ENCODE assay signal across 23 mouse cellular contexts in genomic region chr11:6346966-6347365, GRCm38 (mm10). TPM values are rescaled to one million over a fixed set of nuclear protein-coding genes. Genes with fewer than 3 reads are reported as not detected.
DNase-seq lines count a peak whose midpoint lies in the region; ATAC-seq and TF ChIP-seq lines count a peak whose summit lies in the region.
"Had no signal": no experiment of that assay in that cellular context is flagged by ENCODE, and none has a peak within 500 bp of the region (broad histone marks: within the 10 kb centered on the region; RNA-seq: fewer than 3 reads in every experiment).

No protein-coding gene starts in this region.

- 80% methylated on average over 7 of the region's 7 CpGs for WGBS in embryonic facial prominence, embryonic 14.5 days
- 87% methylated on average over 7 of the region's 7 CpGs for WGBS in embryonic facial prominence, embryonic 10.5 days
- WGBS in limb, embryonic 14.5 days: 86% methylated on average over 7 of the region's 7 CpGs
- WGBS in limb, embryonic 10.5 days: 92% methylated on average over 7 of the region's 7 CpGs

- no peak overlapping the region for H3K4me2 ChIP-seq in embryonic facial prominence, embryonic 14.5 days (ENCODE audit: low read depth, low read length)
- H3K4me2 ChIP-seq in limb, embryonic 14.5 days (replicated peaks; ENCODE audit: low read depth, low read length, severe bottlenecking): no peak overlapping the region
- H3K4me2 ChIP-seq: embryonic facial prominence, embryonic 12.5 days; forebrain, embryonic 12.5 days; forebrain, embryonic 15.5 days; heart, embryonic 11.5 days; hindbrain, embryonic 14.5 days had no signal

- H3K4me1 ChIP-seq in embryonic facial prominence, embryonic 14.5 days (ENCODE audit: control insufficient read depth, insufficient read depth, low read length): no peaks in the 10 kb centered on the region
- H3K4me1 ChIP-seq in embryonic facial prominence, embryonic 10.5 days: no peaks in the 10 kb centered on the region; the same call in 1 of the 2 replicates
- H3K4me1 ChIP-seq in limb, embryonic 14.5 days (ENCODE audit: control insufficient read depth, insufficient read depth, low read length): no peaks in the 10 kb centered on the region
- no peaks in the 10 kb centered on the region for H3K4me1 ChIP-seq in limb, embryonic 10.5 days
- H3K4me1 ChIP-seq: embryonic facial prominence, embryonic 12.5 days; forebrain, embryonic 12.5 days; forebrain, embryonic 15.5 days had no signal

- no peak overlapping the region for H3K9ac ChIP-seq in embryonic facial prominence, embryonic 14.5 days (ENCODE audit: low read depth, low read length)
- no peak overlapping the region for H3K9ac ChIP-seq in limb, embryonic 14.5 days (ENCODE audit: low read depth, low read length, severe bottlenecking)
- H3K9ac ChIP-seq: embryonic facial prominence, embryonic 12.5 days; forebrain, embryonic 12.5 days; forebrain, embryonic 15.5 days; hindbrain, embryonic 14.5 days had no signal

- H3K27ac ChIP-seq in embryonic facial prominence, embryonic 14.5 days (replicated peaks; ENCODE audit: low read depth, low read length): no peak overlapping the region
- H3K27ac ChIP-seq in embryonic facial prominence, embryonic 10.5 days (replicated peaks): no peak overlapping the region
- H3K27ac ChIP-seq in limb, embryonic 14.5 days (replicated peaks; ENCODE audit: low read depth, low read length): no peak overlapping the region
- no peak overlapping the region for H3K27ac ChIP-seq in limb, embryonic 10.5 days
- H3K27ac ChIP-seq: embryonic facial prominence, embryonic 12.5 days; forebrain, embryonic 12.5 days; forebrain, embryonic 15.5 days; heart, adult 2 months; hindbrain, embryonic 14.5 days; hindbrain, postnatal 0 days had no signal

- H3K9me3 ChIP-seq in embryonic facial prominence, embryonic 14.5 days (ENCODE audit: control insufficient read depth, low read length): no peaks in the 10 kb centered on the region
- no peaks in the 10 kb centered on the region for H3K9me3 ChIP-seq in embryonic facial prominence, embryonic 10.5 days
- H3K9me3 ChIP-seq in limb, embryonic 14.5 days (ENCODE audit: control insufficient read depth, low read length): no peaks in the 10 kb centered on the region
- no peaks in the 10 kb centered on the region for H3K9me3 ChIP-seq in limb, embryonic 10.5 days (replicated peaks)
- H3K9me3 ChIP-seq: embryonic facial prominence, embryonic 12.5 days; forebrain, embryonic 12.5 days; forebrain, embryonic 15.5 days had no signal

- TF ChIP-seq POLR2A in limb, embryonic 14.5 days (IDR thresholded peaks at IDR 0.05; ENCODE audit: borderline replicate concordance, extremely low read depth, insufficient read depth, insufficient read length): no peak

- H3K27me3 ChIP-seq in embryonic facial prominence, embryonic 14.5 days (replicated peaks; ENCODE audit: control insufficient read depth, insufficient read depth, low read length): no peaks in the 10 kb centered on the region
- no peaks in the 10 kb centered on the region for H3K27me3 ChIP-seq in embryonic facial prominence, embryonic 10.5 days (replicated peaks; ENCODE audit: low read depth, poor library complexity, severe bottlenecking)
- H3K27me3 ChIP-seq in limb, embryonic 14.5 days (ENCODE audit: control insufficient read depth, insufficient read depth, low read length): no peaks in the 10 kb centered on the region
- no peaks in the 10 kb centered on the region for H3K27me3 ChIP-seq in limb, embryonic 10.5 days (ENCODE audit: low read depth, poor library complexity, severe bottlenecking)
- H3K27me3 ChIP-seq: embryonic facial prominence, embryonic 12.5 days; forebrain, embryonic 12.5 days; forebrain, embryonic 15.5 days had no signal

- no peak overlapping the region for H3K4me3 ChIP-seq in embryonic facial prominence, embryonic 14.5 days (ENCODE audit: low read depth, low read length)
- no peak overlapping the region for H3K4me3 ChIP-seq in embryonic facial prominence, embryonic 10.5 days
- no peak overlapping the region for H3K4me3 ChIP-seq in limb, embryonic 14.5 days (replicated peaks; ENCODE audit: low read length)
- H3K4me3 ChIP-seq in limb, embryonic 10.5 days: no peak overlapping the region
- H3K4me3 ChIP-seq: embryonic facial prominence, embryonic 12.5 days; erythroblast, embryonic 14.5 days; forebrain, embryonic 12.5 days; forebrain, embryonic 15.5 days; heart, adult 2 months had no signal

- peak; percentile 64 for DNase-seq in embryonic facial prominence, embryonic 14.5 days (ENCODE audit: low spot score)
- DNase-seq in embryonic facial prominence, embryonic 10.5 days (ENCODE audit: low spot score): no peak
- peak; percentile 11 for DNase-seq in limb, embryonic 14.5 days (ENCODE audit: low spot score)
- DNase-seq in limb, embryonic 10.5 days (ENCODE audit: low spot score): no peak
- DNase-seq in urinary bladder, postnatal 14 days (ENCODE audit: low spot score): peak; percentile 60
- DNase-seq in urinary bladder, postnatal 10 days (ENCODE audit: low spot score): no peak
- DNase-seq in kidney, postnatal 10 days: no peak
- DNase-seq: adrenal gland, adult 8-10 months; adrenal gland, postnatal 25 days; cerebellum, adult 11-12 months; cerebellum, adult 9-10 months; cerebellum, postnatal 14 days; gastrocnemius, postnatal 25 days; heart, adult 2 months; heart, postnatal 4 days had no signal

- peak; percentile 65; the same call in 1 of the 2 replicates for ATAC-seq in embryonic facial prominence, embryonic 14.5 days (ENCODE audit: low read depth)
- no peak for ATAC-seq in limb, embryonic 14.5 days (ENCODE audit: low FRiP score, low read depth)
- ATAC-seq: activated CD4-positive, CD25-positive, alpha-beta regulatory T cell, adult 4 months; forebrain, embryonic 15.5 days; hindbrain, postnatal 0 days had no signal

- H3K36me3 ChIP-seq in embryonic facial prominence, embryonic 14.5 days (ENCODE audit: control insufficient read depth, insufficient read depth, low read length): peaks cover 93% of the 10 kb centered on the region
- H3K36me3 ChIP-seq in embryonic facial prominence, embryonic 10.5 days (replicated peaks): peaks cover 99% of the 10 kb centered on the region
- peaks cover 91% of the 10 kb centered on the region for H3K36me3 ChIP-seq in limb, embryonic 14.5 days (ENCODE audit: control insufficient read depth, insufficient read depth, low read length)
- H3K36me3 ChIP-seq in limb, embryonic 10.5 days: peaks cover 98% of the 10 kb centered on the region

RNA-seq across cellular contexts. Expression of gene Zmiz2, which starts 41.9 kb away (rescaled TPM):
- polyA plus RNA-seq in embryonic facial prominence, embryonic 14.5 days (2014; fragmentation: Nextera tagmentation; extraction: Ambion mirVana): 11.2 and 12.4 TPM in 2 replicates
- polyA plus RNA-seq in embryonic facial prominence, embryonic 10.5 days (2016; fragmentation: Nextera tagmentation; extraction: Ambion mirVana): 13.1 and 13.6 TPM in 2 replicates
- polyA plus RNA-seq in limb, embryonic 14.5 days (2012; rRNA removed): 34.1 and 47.4 TPM in 2 replicates
- polyA plus RNA-seq in limb, embryonic 14.5 days (2014; fragmentation: Nextera tagmentation; extraction: Ambion mirVana): 12.4 and 12.9 TPM in 2 replicates
- polyA plus RNA-seq in limb, embryonic 10.5 days (2016; fragmentation: Nextera tagmentation; extraction: Ambion mirVana): 10.9 and 12.4 TPM in 2 replicates

RNA-seq across cellular contexts. Expression of gene Ogdh, which starts 55.5 kb away (rescaled TPM):
- 92.5 and 93.8 TPM in 2 replicates for polyA plus RNA-seq in embryonic facial prominence, embryonic 14.5 days (2014; fragmentation: Nextera tagmentation; extraction: Ambion mirVana)
- polyA plus RNA-seq in embryonic facial prominence, embryonic 10.5 days (2016; fragmentation: Nextera tagmentation; extraction: Ambion mirVana): 108 and 114 TPM in 2 replicates
- polyA plus RNA-seq in limb, embryonic 14.5 days (2012; rRNA removed): 59.2 and 66.3 TPM in 2 replicates
- 79.4 and 86.6 TPM in 2 replicates for polyA plus RNA-seq in limb, embryonic 14.5 days (2014; fragmentation: Nextera tagmentation; extraction: Ambion mirVana)
- polyA plus RNA-seq in limb, embryonic 10.5 days (2016; fragmentation: Nextera tagmentation; extraction: Ambion mirVana): 115 and 122 TPM in 2 replicates

Comparison
In these comparisons a context has a peak if more than half of its experiments do, and no peak if none do; other contexts are left out.
1. DNase-seq: peak in embryonic facial prominence, embryonic 14.5 days (single experiment), limb, embryonic 14.5 days (single experiment) and urinary bladder, postnatal 14 days (single experiment); none in embryonic facial prominence, embryonic 10.5 days (single experiment), limb, embryonic 10.5 days (single experiment), urinary bladder, postnatal 10 days (single experiment) and kidney, postnatal 10 days (single experiment).